ENCODE assay signal across 9 mouse cellular contexts in the genomic region with DNA sequence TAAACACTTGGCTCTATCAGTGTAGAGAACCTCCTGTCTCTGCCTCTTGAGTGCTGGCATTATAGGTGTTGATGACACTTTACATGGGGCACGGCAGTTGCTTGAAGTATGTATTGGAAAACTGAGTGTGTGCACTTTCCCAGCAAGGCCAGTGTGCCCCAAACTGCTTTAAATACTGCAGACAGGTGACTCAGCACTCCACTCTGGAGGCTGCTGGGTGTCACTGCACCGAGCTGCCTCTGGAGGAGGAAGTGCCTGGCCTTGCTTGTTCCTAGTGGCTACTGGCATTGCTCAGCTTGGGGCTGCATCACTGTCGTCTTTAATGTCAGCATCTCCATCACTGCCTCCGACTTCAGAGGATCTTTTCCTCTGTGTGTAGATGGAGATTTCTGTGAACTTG. TPM values are rescaled to one million over a fixed set of nuclear protein-coding genes. Genes with fewer than 3 reads are reported as not detected.
DNase-seq lines count a peak whose midpoint lies in the region; ATAC-seq and TF ChIP-seq lines count a peak whose summit lies in the region.
"Had no signal": no experiment of that assay in that cellular context is flagged by ENCODE, and none has a peak within 500 bp of the region (broad histone marks: within the 10 kb centered on the region; RNA-seq: fewer than 3 reads in every experiment).

No protein-coding gene starts in this region.

- peak; percentile 30 for DNase-seq in kidney, adult 11 months
- peak; percentile 84 for DNase-seq in CH12.LX (ENCODE audit: extremely low read depth)
- peak; percentile 56 for DNase-seq in adrenal gland, postnatal 25 days
- peak; percentile 53 to 54 for DNase-seq in lung, adult 18-20 months
- peak; percentile 64 to 67 for DNase-seq in spleen, postnatal 36 days (ENCODE audit: low spot score in 2 of 2)
- no peak for DNase-seq in left cerebral cortex, adult 11 months (ENCODE audit: low spot score)

- H3K4me2 ChIP-seq in kidney, embryonic 14.5 days (replicated peaks; ENCODE audit: low read depth, low read length) = no peak overlapping the region
- no peak overlapping the region for H3K4me2 ChIP-seq in CH12.LX (ENCODE audit: insufficient read depth, low read depth, poor library complexity, severe bottlenecking)
- no peak overlapping the region for H3K4me2 ChIP-seq in heart, embryonic 16.5 days (ENCODE audit: low read depth, low read length)

- dilution Hi-C loops in CH12.LX (cut with MboI; ENCODE audit: extremely low pct_ligation_motif_present, extremely low pct_unique_long_range_greater_than_20kb, low sequenced_read_pairs) = no loop called here

- no peak overlapping the region for H3K9ac ChIP-seq in kidney, embryonic 14.5 days (ENCODE audit: low read depth, low read length)
- H3K9ac ChIP-seq in CH12.LX (ENCODE audit: insufficient read depth, low read depth) = peak overlapping the region; percentile 13; the same call in 1 of the 2 replicates
- H3K9ac ChIP-seq in heart, embryonic 16.5 days (ENCODE audit: low read length) = no peak overlapping the region

- H3K27ac ChIP-seq in kidney, embryonic 14.5 days (ENCODE audit: low read depth, low read length) = no peak overlapping the region
- no peak overlapping the region for H3K27ac ChIP-seq in CH12.LX (ENCODE audit: insufficient read depth, low read depth)
- no peak overlapping the region for H3K27ac ChIP-seq in heart, embryonic 16.5 days (ENCODE audit: low read length)

- TF ChIP-seq POLR2A in CH12.LX (IDR thresholded peaks at IDR 0.05; ENCODE audit: low read depth, low read length) = no peak

- H3K36me3 ChIP-seq in kidney, embryonic 14.5 days (ENCODE audit: control insufficient read depth, insufficient read depth, low read length) = no peaks in the 10 kb centered on the region
- peaks cover 0 to 9% of the 10 kb centered on the region in 2 experiments for H3K36me3 ChIP-seq in CH12.LX (replicated peaks in 1 of 2; ENCODE audit: control insufficient read depth in 1 of 2, insufficient read depth in 1 of 2, low read length in 1 of 2)
- H3K36me3 ChIP-seq in heart, embryonic 16.5 days (ENCODE audit: control insufficient read depth, insufficient read depth) = no peaks in the 10 kb centered on the region

- peak; percentile 73 for TF ChIP-seq RAD21 in CH12.LX (IDR thresholded peaks at IDR 0.05; ENCODE audit: low read depth, low read length)

- ATAC-seq in kidney, embryonic 14.5 days (ENCODE audit: low FRiP score, low TSS enrichment) = no peak; the same call in 1 of the 2 replicates
- peak; percentile 30; the same call in 1 of the 2 replicates for ATAC-seq in heart, embryonic 16.5 days (replicated peaks; ENCODE audit: extremely low read depth, insufficient read depth, low FRiP score)

- H3K4me1 ChIP-seq in kidney, embryonic 14.5 days (ENCODE audit: control insufficient read depth, insufficient read depth, low read length) = peaks cover 5% of the 10 kb centered on the region
- peaks cover 6 to 40% of the 10 kb centered on the region in 2 experiments for H3K4me1 ChIP-seq in CH12.LX (ENCODE audit: control insufficient read depth in 1 of 2, insufficient read depth in 2 of 2)
- peaks cover 16% of the 10 kb centered on the region for H3K4me1 ChIP-seq in heart, embryonic 16.5 days (ENCODE audit: control insufficient read depth, insufficient read depth, low read length)

- TF ChIP-seq EP300 in CH12.LX (IDR thresholded peaks at IDR 0.05; ENCODE audit: low read length) = no peak

- H3K4me3 ChIP-seq in kidney, embryonic 14.5 days (ENCODE audit: low read length) = no peak overlapping the region
- H3K4me3 ChIP-seq in CH12.LX (replicated peaks in 1 of 3; ENCODE audit: low read depth in 2 of 3, low read length in 2 of 3, poor library complexity in 1 of 3) = no peak overlapping the region
- no peak overlapping the region for H3K4me3 ChIP-seq in heart, embryonic 16.5 days (ENCODE audit: low read length)
- H3K4me3 ChIP-seq: erythroblast, embryonic 14.5 days had no signal

- peak; percentile 53 to 87; a peak in 3 of 4 replicates for TF ChIP-seq CTCF in CH12.LX (conservative IDR thresholded peaks at IDR 0.05 in 1 of 2, IDR thresholded peaks at IDR 0.05 in 1 of 2; ENCODE audit: low read depth in 2 of 2, low read length in 2 of 2)

- WGBS in kidney, embryonic 14.5 days = 25% methylated on average over 4 of the region's 4 CpGs
- 9% methylated on average over 4 of the region's 4 CpGs for WGBS in heart, embryonic 16.5 days

- no peaks in the 10 kb centered on the region for H3K27me3 ChIP-seq in kidney, embryonic 14.5 days (ENCODE audit: control insufficient read depth, insufficient read depth, low read length)
- no peaks in the 10 kb centered on the region for H3K27me3 ChIP-seq in CH12.LX (replicated peaks)
- no peaks in the 10 kb centered on the region for H3K27me3 ChIP-seq in heart, embryonic 16.5 days (ENCODE audit: control insufficient read depth, insufficient read depth, low read length)

- no peaks in the 10 kb centered on the region for H3K9me3 ChIP-seq in kidney, embryonic 14.5 days (ENCODE audit: control insufficient read depth, low read length)
- H3K9me3 ChIP-seq in CH12.LX (replicated peaks; ENCODE audit: low read length) = no peaks in the 10 kb centered on the region
- no peaks in the 10 kb centered on the region for H3K9me3 ChIP-seq in heart, embryonic 16.5 days (replicated peaks; ENCODE audit: control insufficient read depth, low read length)

- in situ Hi-C loops in CH12.LX (cut with MboI; ENCODE audit: low pct_ligation_motif_present, low pct_unique_long_range_greater_than_20kb, low sequenced_read_pairs) = no loop called here

- peaks cover 9% of the 10 kb centered on the region for H3K79me2 ChIP-seq in CH12.LX (replicated peaks; ENCODE audit: control insufficient read depth, extremely low read depth, insufficient read depth, poor library complexity, severe bottlenecking)

TF ChIP-seq in CH12.LX, 34 proteins besides CTCF, POLR2A, EP300 and RAD21 (continues in another document):
- TF ChIP-seq JUND (conservative IDR thresholded peaks at IDR 0.05; ENCODE audit: low read depth, low read length) = no peak
- TF ChIP-seq UBTF (IDR thresholded peaks at IDR 0.05; ENCODE audit: low read depth, low read length) = no peak
- no peak for TF ChIP-seq ZNF384 (IDR thresholded peaks at IDR 0.05; ENCODE audit: low read depth, low read length)
- peak; percentile 68; the same call in 1 of the 2 replicates for TF ChIP-seq MAFK (IDR thresholded peaks at IDR 0.05; ENCODE audit: insufficient replicate concordance, low read length)
- peak; percentile 37; the same call in 1 of the 2 replicates for TF ChIP-seq MEF2A (IDR thresholded peaks at IDR 0.05; ENCODE audit: borderline replicate concordance, low read depth, low read length)
- TF ChIP-seq BHLHE40 (IDR thresholded peaks at IDR 0.05; ENCODE audit: low read depth, low read length) = peak; percentile 43; the same call in 1 of the 2 replicates
- no peak for TF ChIP-seq MYC (IDR thresholded peaks at IDR 0.05; ENCODE audit: low read depth, low read length)
- TF ChIP-seq PAX5 (IDR thresholded peaks at IDR 0.05; ENCODE audit: low read length) = no peak
- no peak for TF ChIP-seq RCOR1 (conservative IDR thresholded peaks at IDR 0.05; ENCODE audit: low read depth, low read length)
- no peak; the same call in 1 of the 2 replicates for TF ChIP-seq IRF4 (IDR thresholded peaks at IDR 0.05; ENCODE audit: low read depth, low read length)
- TF ChIP-seq ZKSCAN1 (IDR thresholded peaks at IDR 0.05; ENCODE audit: borderline replicate concordance, low read depth, low read length) = no peak
- TF ChIP-seq SIN3A (IDR thresholded peaks at IDR 0.05; ENCODE audit: low read length) = 0 out of 2 replicates have a peak, but pooled peaks have one; percentile 43
- TF ChIP-seq ELF1 (IDR thresholded peaks at IDR 0.05; ENCODE audit: low read depth, low read length) = peak; percentile 83
- no peak for TF ChIP-seq CHD1 (IDR thresholded peaks at IDR 0.05; ENCODE audit: low read depth, low read length)
- no peak for TF ChIP-seq ETS1 (conservative IDR thresholded peaks at IDR 0.05; ENCODE audit: low read depth, low read length)
- TF ChIP-seq NRF1 (IDR thresholded peaks at IDR 0.05; ENCODE audit: low read depth, low read length) = no peak
- no peak for TF ChIP-seq ZC3H11A (IDR thresholded peaks at IDR 0.05; ENCODE audit: low read depth, low read length)
- no peak for TF ChIP-seq E2F4 (IDR thresholded peaks at IDR 0.05; ENCODE audit: insufficient replicate concordance, low read depth, low read length)
- TF ChIP-seq TBP (conservative IDR thresholded peaks at IDR 0.05; ENCODE audit: low read depth, low read length) = no peak
- TF ChIP-seq KAT2A (IDR thresholded peaks at IDR 0.05; ENCODE audit: insufficient replicate concordance, low read length) = no peak
- TF ChIP-seq USF2 (conservative IDR thresholded peaks at IDR 0.05; ENCODE audit: low read depth, low read length) = no peak
- peak; percentile 84 for TF ChIP-seq SMC3 (IDR thresholded peaks at IDR 0.05; ENCODE audit: low read depth, low read length)
- TF ChIP-seq USF1 (IDR thresholded peaks at IDR 0.05; ENCODE audit: low read depth, low read length) = no peak
- TF ChIP-seq JUN (IDR thresholded peaks at IDR 0.05; ENCODE audit: insufficient read depth, low read depth, low read length) = no peak
- TF ChIP-seq MAZ (IDR thresholded peaks at IDR 0.05; ENCODE audit: low read depth, low read length) = no peak

RNA-seq across cellular contexts. Expression of gene Adar, which starts 12.2 kb away (rescaled TPM):
- 7.2 and 15.0 TPM in 2 replicates for polyA plus RNA-seq in kidney, embryonic 14.5 days (2014; fragmentation: Nextera tagmentation; extraction: Ambion mirVana)
- 20.4 and 22.7 TPM in 2 replicates for total RNA-seq in CH12.LX (2012; rRNA removed)
- 11.5 and 12.5 TPM in 2 replicates for total RNA-seq in CH12.LX (2014; rRNA removed)
- 32.4 and 33.1 TPM in 2 replicates for polyA plus RNA-seq in CH12.LX (2012; ENCODE audit: insufficient read length, low read depth)
- 27.1 and 40.4 TPM in 2 replicates for total RNA-seq in adrenal gland, postnatal 25 days (2021)
- polyA plus RNA-seq in heart, embryonic 16.5 days (2015; fragmentation: Nextera tagmentation; extraction: Ambion mirVana) = 8.4 and 8.8 TPM in 2 replicates

RNA-seq across cellular contexts. Expression of gene Chrnb2, which starts 37.4 kb away (rescaled TPM):
- 0.50 and 0.73 TPM in 2 replicates for polyA plus RNA-seq in kidney, embryonic 14.5 days (2014; fragmentation: Nextera tagmentation; extraction: Ambion mirVana)
- 0.59 and 0.63 TPM in 2 replicates for total RNA-seq in CH12.LX (2012; rRNA removed)
- 0.19 and 0.39 TPM in 2 replicates for total RNA-seq in CH12.LX (2014; rRNA removed)
- polyA plus RNA-seq in CH12.LX (2012; ENCODE audit: insufficient read length, low read depth) = 1.3 TPM in 2 replicates
- total RNA-seq in adrenal gland, postnatal 25 days (2021) = 3.3 and 4.8 TPM in 2 replicates
- 0.25 and 0.29 TPM in 2 replicates for polyA plus RNA-seq in heart, embryonic 16.5 days (2015; fragmentation: Nextera tagmentation; extraction: Ambion mirVana)

RNA-seq across cellular contexts. Expression of gene Ube2q1, which starts 46.4 kb away (rescaled TPM):
- polyA plus RNA-seq in kidney, embryonic 14.5 days (2014; fragmentation: Nextera tagmentation; extraction: Ambion mirVana) = 22.1 and 22.5 TPM in 2 replicates
- 35.4 and 44.5 TPM in 2 replicates for total RNA-seq in CH12.LX (2012; rRNA removed)
- 59.4 and 61.7 TPM in 2 replicates for total RNA-seq in CH12.LX (2014; rRNA removed)
- polyA plus RNA-seq in CH12.LX (2012; ENCODE audit: insufficient read length, low read depth) = 88.8 and 99.1 TPM in 2 replicates
- total RNA-seq in adrenal gland, postnatal 25 days (2021) = 60.7 and 76.1 TPM in 2 replicates
- 7.2 and 8.3 TPM in 2 replicates for polyA plus RNA-seq in heart, embryonic 16.5 days (2015; fragmentation: Nextera tagmentation; extraction: Ambion mirVana)
